Mouse (Mus musculus) kidney, adult 2 months (tissue): ENCODE data around the gene Tas2r135.

Experiments
- CTCF ChIP-seq: fragments of 200-500 bp; conservative IDR thresholded peaks from 2 replicates; pipeline ENCODE4 v1.5.1; 2011; ENCODE audit warnings: low read depth, mild to moderate bottlenecking, control low read depth, low read length, moderate library complexity, mixed read lengths; ENCODE audit not compliant: insufficient read depth, insufficient read length
- POLR2A ChIP-seq: fragments of 200-500 bp; IDR thresholded peaks from one replicate; pipeline ENCODE4 v1.6.1; 2011; ENCODE audit warnings: low read depth, low read length, control low read depth

- TF ChIP-seq CTCF (no peak), POLR2A (no peak)
Measured at GRCm38 (mm10) chr6:42355794-42356600, 49.2 kb upstream of the Tas2r135 start.
